Mouse (Mus musculus) heart, embryonic 14.5 days (tissue): ENCODE data around the gene Pcbd1. TPM values are rescaled to one million over a fixed set of nuclear protein-coding genes. Genes with fewer than 3 reads are reported as not detected.
"Not testable (repeated sequence)": the region's sequence is repeated elsewhere in the genome, so short reads cannot be mapped to it uniquely, and the experiment has no call there.

Experiments
- ATAC-seq: fragments of 200-750 bp; cut with Nextera tagmentation; 2 replicates; pipeline ENCODE4 v1.8.0; 2017; ENCODE audit warnings: low read depth, moderate TSS enrichment; ENCODE audit not compliant: insufficient number of reproducible peaks, insufficient read depth, low FRiP score
- H3K27ac ChIP-seq, 2 experiments: fragments of 200-500 bp in 1 of 2; fragments of 300-500 bp in 1 of 2; sonication (generic) in 1 of 2; replicated peaks in 1 of 2; 2 replicates each; pipeline ENCODE4 v1.5.1; 2012 to 2014; ENCODE audit warnings: low read depth in 2 of 2, low read length in 2 of 2, control low read depth in 1 of 2, mild to moderate bottlenecking in 1 of 2, mixed read lengths in 1 of 2; ENCODE audit not compliant: control insufficient read depth in 1 of 2, insufficient read depth in 1 of 2
- H3K27me3 ChIP-seq: fragments of 300-500 bp; sonication (generic); 2 replicates; pipeline ENCODE4 v1.6.1; 2014; ENCODE audit warnings: mild to moderate bottlenecking, low read length, control low read depth; ENCODE audit not compliant: control insufficient read depth, insufficient read depth
- H3K36me3 ChIP-seq: fragments of 300-500 bp; sonication (generic); 2 replicates; pipeline ENCODE4 v1.6.1; 2014; ENCODE audit warnings: mild to moderate bottlenecking, control low read depth, low read length, mixed read lengths; ENCODE audit not compliant: control insufficient read depth, insufficient read depth
- H3K4me1 ChIP-seq, 2 experiments: fragments of 200-500 bp in 1 of 2; fragments of 300-500 bp in 1 of 2; sonication (generic) in 1 of 2; 2 replicates each; pipeline ENCODE4 v1.6.1; 2012 to 2014; ENCODE audit warnings: low read length in 2 of 2, control low read depth in 1 of 2, mixed read lengths in 1 of 2; ENCODE audit not compliant: control insufficient read depth in 2 of 2, insufficient read depth in 2 of 2
- H3K4me2 ChIP-seq: fragments of 300-500 bp; sonication (generic); 2 replicates; pipeline ENCODE4 v1.6.1; 2014; ENCODE audit warnings: mild to moderate bottlenecking, low read length
- H3K4me3 ChIP-seq, 2 experiments: fragments of 200-500 bp in 1 of 2; fragments of 300-500 bp in 1 of 2; sonication (generic) in 1 of 2; 2 replicates each; pipeline ENCODE4 v1.5.1; 2012 to 2014; ENCODE audit warnings: low read length in 2 of 2, mild to moderate bottlenecking in 2 of 2, control low read depth in 1 of 2, low read depth in 1 of 2, moderate library complexity in 1 of 2; ENCODE audit not compliant: control insufficient read depth in 1 of 2, insufficient read depth in 1 of 2
- H3K9ac ChIP-seq: fragments of 300-500 bp; sonication (generic); 2 replicates; pipeline ENCODE4 v1.6.1; 2014; ENCODE audit warnings: mild to moderate bottlenecking, low read length
- H3K9me3 ChIP-seq: fragments of 300-500 bp; sonication (generic); 2 replicates; pipeline ENCODE4 v1.6.1; 2016; ENCODE audit warnings: low read length, control low read depth; ENCODE audit not compliant: control insufficient read depth
- WGBS: fragments of 180-500 bp; shearing (Covaris S2); extraction: QIAGEN DNeasy Blood & Tissue Kit; methylation state at CpG from one replicate; pipeline ENCODE4 v1.1.7; 2014; 5-methylcytosine and 5-hydroxymethylcytosine counted together
- polyA plus RNA-seq: library from polyadenylated mRNA; unstranded; fragments of >200 nt; fragmentation: Nextera tagmentation; extraction: Ambion mirVana; gene quantifications from 2 replicates; pipeline ENCODE4 v1.2.1, GENCODE M21; 2014

Gene Pcbd1
- polyA plus RNA-seq, 1 experiment from 2014 or later = 95.5 TPM

GRCm38 (mm10) chr10:61103564-61104114 lies 14.5 kb downstream of the Pcbd1 start:
- ATAC-seq = no peak
- peaks cover 86% of the 10 kb centered on the region for H3K36me3 ChIP-seq
- WGBS = 75% methylated on average over 3 of the region's 3 CpGs

DNA sequence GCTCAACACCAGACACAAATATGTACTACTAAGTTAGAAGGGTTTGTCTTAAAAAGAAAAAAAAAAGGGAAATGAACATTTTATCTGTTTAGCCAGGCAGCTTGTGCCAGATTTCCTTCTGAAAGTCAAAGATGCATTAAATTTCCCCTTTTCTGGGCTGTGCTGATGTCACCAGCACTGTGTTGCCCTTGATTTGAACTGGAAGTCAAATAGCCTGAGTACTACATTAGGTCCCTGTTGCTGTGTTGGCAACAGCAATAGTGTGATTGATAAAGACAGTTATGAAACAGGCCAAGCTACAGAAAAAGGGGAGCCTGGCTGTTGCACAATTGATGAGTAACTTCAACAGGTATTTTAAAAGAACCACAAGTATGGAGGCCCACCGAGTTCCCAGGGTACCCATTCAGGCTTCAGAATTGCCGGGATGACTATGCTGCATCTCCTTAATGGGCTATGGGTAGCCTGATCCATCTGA lies 25.2 kb downstream of the Pcbd1 start:
- Histone ChIP-seq H3K9me3 (no peaks in the 10 kb centered on the region), H3K4me2 (no peak overlapping the region), H3K4me1 (no peaks in the 10 kb centered on the region), H3K9ac (no peak overlapping the region), H3K27ac (no peak overlapping the region), H3K36me3 (peaks cover 48% of the 10 kb centered on the region), H3K4me3 (no peak overlapping the region), H3K27me3 (no peaks in the 10 kb centered on the region)
- ATAC-seq = no peak
- 95% methylated on average over 2 of the region's 2 CpGs for WGBS

More at GRCm38 (mm10) chr10:61103564-61104114, 14.5 kb downstream of the Pcbd1 start:
- no peak overlapping the region for H3K27ac ChIP-seq
- no peaks in the 10 kb centered on the region for H3K27me3 ChIP-seq
- H3K4me3 ChIP-seq = no peak overlapping the region
- H3K4me2 ChIP-seq = no peak overlapping the region
- H3K9ac ChIP-seq = no peak overlapping the region
- no peaks in the 10 kb centered on the region for H3K4me1 ChIP-seq
- no peaks in the 10 kb centered on the region for H3K9me3 ChIP-seq

DNA sequence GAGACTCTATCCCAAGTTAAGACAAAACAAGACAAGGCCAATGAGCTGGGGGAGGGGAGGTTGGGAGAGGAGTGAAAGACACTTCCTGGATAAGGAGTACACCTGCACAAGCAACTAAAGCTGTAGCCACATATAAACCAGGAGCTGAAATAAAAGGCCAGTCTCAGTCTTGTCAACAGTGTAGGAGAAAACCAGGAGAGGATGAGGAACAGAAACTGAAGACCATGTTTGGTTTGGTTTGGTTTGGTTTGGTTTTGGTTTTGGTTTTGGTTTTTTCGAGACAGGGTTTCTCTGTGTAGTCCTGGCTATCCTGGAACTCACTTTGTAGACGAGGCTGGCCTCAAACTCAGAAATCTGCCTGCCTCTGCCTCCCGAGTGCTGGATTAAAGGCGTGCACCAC lies 32.6 kb downstream of the Pcbd1 start:
- not testable (repeated sequence) for H3K4me2 ChIP-seq, H3K4me3 ChIP-seq, H3K9ac ChIP-seq, H3K9me3 ChIP-seq, H3K27ac ChIP-seq, H3K27me3 ChIP-seq, H3K4me1 ChIP-seq, ATAC-seq
- H3K36me3 ChIP-seq = peaks cover 25% of the 10 kb centered on the region
- WGBS = 86% methylated on average over 4 of the region's 4 CpGs

GRCm38 (mm10) chr10:61123276-61123913 lies 34.3 kb downstream of the Pcbd1 start:
- H3K36me3 ChIP-seq = peaks cover 17% of the 10 kb centered on the region
- WGBS = 73% methylated on average over 3 of the region's 3 CpGs
- no peak for ATAC-seq
- H3K4me3 ChIP-seq = no peak overlapping the region
- H3K9ac ChIP-seq = no peak overlapping the region
- no peak overlapping the region for H3K27ac ChIP-seq
- H3K4me1 ChIP-seq = no peaks in the 10 kb centered on the region
- H3K9me3 ChIP-seq = no peaks in the 10 kb centered on the region
- no peak overlapping the region for H3K4me2 ChIP-seq
- no peaks in the 10 kb centered on the region for H3K27me3 ChIP-seq

GRCm38 (mm10) chr10:61124462-61124861 lies 35.3 kb downstream of the Pcbd1 start:
- no peaks in the 10 kb centered on the region for H3K9me3 ChIP-seq
- H3K4me2 ChIP-seq = no peak overlapping the region
- peaks cover 17% of the 10 kb centered on the region for H3K36me3 ChIP-seq
- H3K4me1 ChIP-seq = no peaks in the 10 kb centered on the region
- no peaks in the 10 kb centered on the region for H3K27me3 ChIP-seq
- no peak overlapping the region for H3K4me3 ChIP-seq
- ATAC-seq = no peak
- WGBS = 75% methylated on average over 2 of the region's 2 CpGs
- no peak overlapping the region for H3K9ac ChIP-seq
- no peak overlapping the region for H3K27ac ChIP-seq

- Histone ChIP-seq H3K4me1 (no peaks in the 10 kb centered on the region), H3K27me3 (no peaks in the 10 kb centered on the region)
These were observed 39.7 kb downstream of the Pcbd1 start for GRCm38 (mm10) chr10:61128701-61129365.

GRCm38 (mm10) chr10:61130959-61131358 lies 41.8 kb downstream of the Pcbd1 start:
- H3K27ac ChIP-seq = no peak overlapping the region
- no peak overlapping the region for H3K9ac ChIP-seq
- H3K4me3 ChIP-seq = no peak overlapping the region
- H3K4me1 ChIP-seq = no peaks in the 10 kb centered on the region
- WGBS = 69% methylated on average over 3 of the region's 3 CpGs
- no peak overlapping the region for H3K4me2 ChIP-seq
- no peaks in the 10 kb centered on the region for H3K9me3 ChIP-seq
- H3K27me3 ChIP-seq = no peaks in the 10 kb centered on the region
- no peak for ATAC-seq
- H3K36me3 ChIP-seq = peaks cover 3% of the 10 kb centered on the region; the same call in 1 of the 2 replicates

More at GRCm38 (mm10) chr10:61128701-61129365, 39.7 kb downstream of the Pcbd1 start:
- Histone ChIP-seq H3K27ac (no peak overlapping the region), H3K4me3 (no peak overlapping the region), H3K36me3 (0 out of 2 replicates have a peak, but pooled peaks cover 3% of the 10 kb centered on the region), H3K4me2 (no peak overlapping the region), H3K9me3 (no peaks in the 10 kb centered on the region), H3K9ac (no peak overlapping the region)
- no peak for ATAC-seq
- WGBS = 88% methylated on average over 1 of the region's 1 CpGs
